In genomic region chr10:32639173-32639572, GRCm38 (mm10) we compare ENCODE assay signal across 29 mouse cellular contexts.
DNase-seq lines count a peak whose midpoint lies in the region; ATAC-seq lines count a peak whose summit lies in the region.
"Had no signal": no experiment of that assay in that cellular context is flagged by ENCODE, and none has a peak within 500 bp of the region (broad histone marks: within the 10 kb centered on the region; RNA-seq: fewer than 3 reads in every experiment).

No protein-coding gene starts in this region.

- DNase-seq in hindbrain, embryonic 11.5 days (ENCODE audit: low spot score) = peak; percentile 5
- no peak for DNase-seq in midbrain, embryonic 11.5 days (ENCODE audit: low spot score, missing footprints)
- DNase-seq in retina, embryonic 14.5 days (ENCODE audit: low spot score) = peak; percentile 21
- no peak for DNase-seq in retina, postnatal 1 day
- DNase-seq in Muller cell, postnatal 12 days (ENCODE audit: inconsistent ontology term) = no peak
- DNase-seq: adrenal gland, adult 8-10 months; adrenal gland, postnatal 25 days; B cell, adult 2 months; cerebellum, adult 18-20 months; cerebellum, adult 9-11 months; cerebellum, postnatal 25 days; gastrocnemius, postnatal 10 days; gastrocnemius, postnatal 36 days; heart, adult 2 months; heart, postnatal 14 days; heart, postnatal 4 days had no signal

- no peak overlapping the region for H3K9ac ChIP-seq in hindbrain, embryonic 11.5 days (ENCODE audit: low read depth, low read length)
- H3K9ac ChIP-seq in hindbrain, embryonic 16.5 days (ENCODE audit: low read depth, low read length) = no peak overlapping the region
- H3K9ac ChIP-seq in midbrain, embryonic 11.5 days (ENCODE audit: low read length) = no peak overlapping the region
- H3K9ac ChIP-seq in midbrain, embryonic 16.5 days (ENCODE audit: low read depth, low read length) = no peak overlapping the region
- no peak overlapping the region for H3K9ac ChIP-seq in midbrain, embryonic 15.5 days
- H3K9ac ChIP-seq: embryonic facial prominence, embryonic 12.5 days; embryonic facial prominence, embryonic 15.5 days; forebrain, embryonic 12.5 days; heart, embryonic 13.5 days; hindbrain, embryonic 12.5 days; hindbrain, embryonic 15.5 days had no signal

- H3K4me2 ChIP-seq in hindbrain, embryonic 11.5 days (replicated peaks; ENCODE audit: low read depth, low read length) = no peak overlapping the region
- H3K4me2 ChIP-seq in hindbrain, embryonic 16.5 days (ENCODE audit: low read length) = no peak overlapping the region
- no peak overlapping the region for H3K4me2 ChIP-seq in midbrain, embryonic 11.5 days
- no peak overlapping the region for H3K4me2 ChIP-seq in midbrain, embryonic 16.5 days (ENCODE audit: low read length)
- no peak overlapping the region for H3K4me2 ChIP-seq in midbrain, embryonic 15.5 days
- H3K4me2 ChIP-seq: embryonic facial prominence, embryonic 12.5 days; embryonic facial prominence, embryonic 15.5 days; forebrain, embryonic 12.5 days; heart, embryonic 13.5 days; hindbrain, embryonic 12.5 days; hindbrain, embryonic 15.5 days had no signal

- H3K27me3 ChIP-seq in hindbrain, embryonic 11.5 days (ENCODE audit: control insufficient read depth, insufficient read depth, low read length) = no peaks in the 10 kb centered on the region
- no peaks in the 10 kb centered on the region for H3K27me3 ChIP-seq in hindbrain, embryonic 16.5 days (replicated peaks; ENCODE audit: control insufficient read depth, insufficient read depth, low read length)
- no peaks in the 10 kb centered on the region for H3K27me3 ChIP-seq in midbrain, embryonic 11.5 days (ENCODE audit: control insufficient read depth, insufficient read depth, low read length)
- no peaks in the 10 kb centered on the region for H3K27me3 ChIP-seq in midbrain, embryonic 16.5 days (ENCODE audit: control insufficient read depth, insufficient read depth, low read depth, low read length)
- no peaks in the 10 kb centered on the region for H3K27me3 ChIP-seq in midbrain, embryonic 15.5 days (replicated peaks)
- H3K27me3 ChIP-seq: CH12.LX; embryonic facial prominence, embryonic 12.5 days; embryonic facial prominence, embryonic 15.5 days; forebrain, embryonic 12.5 days; heart, embryonic 13.5 days; hindbrain, embryonic 12.5 days; hindbrain, embryonic 15.5 days had no signal

- no peaks in the 10 kb centered on the region for H3K36me3 ChIP-seq in hindbrain, embryonic 11.5 days (ENCODE audit: control insufficient read depth, insufficient read depth, low read length)
- H3K36me3 ChIP-seq in hindbrain, embryonic 16.5 days (ENCODE audit: control insufficient read depth, insufficient read depth, low read length) = no peaks in the 10 kb centered on the region
- H3K36me3 ChIP-seq in midbrain, embryonic 11.5 days (ENCODE audit: control insufficient read depth, insufficient read depth, low read length) = no peaks in the 10 kb centered on the region
- H3K36me3 ChIP-seq in midbrain, embryonic 16.5 days (ENCODE audit: control insufficient read depth, insufficient read depth, low read length) = no peaks in the 10 kb centered on the region
- H3K36me3 ChIP-seq in midbrain, embryonic 15.5 days (replicated peaks) = no peaks in the 10 kb centered on the region
- H3K36me3 ChIP-seq: embryonic facial prominence, embryonic 12.5 days; embryonic facial prominence, embryonic 15.5 days; forebrain, embryonic 12.5 days; heart, embryonic 10.5 days; heart, embryonic 13.5 days; hindbrain, embryonic 12.5 days; hindbrain, embryonic 15.5 days had no signal

- ATAC-seq in hindbrain, embryonic 11.5 days (ENCODE audit: low FRiP score) = peak; percentile 60; the same call in 1 of the 2 replicates
- ATAC-seq in hindbrain, embryonic 16.5 days = no peak
- peak; percentile 42; the same call in 1 of the 2 replicates for ATAC-seq in midbrain, embryonic 11.5 days (ENCODE audit: low FRiP score)
- no peak; the same call in 1 of the 2 replicates for ATAC-seq in midbrain, embryonic 16.5 days
- 0 out of 2 replicates have a peak, but pooled peaks have one; percentile 66 for ATAC-seq in midbrain, embryonic 15.5 days (replicated peaks)
- ATAC-seq: activated CD4-positive, CD25-positive, alpha-beta regulatory T cell, adult 4 months; forebrain, embryonic 16.5 days had no signal

- no peaks in the 10 kb centered on the region for H3K9me3 ChIP-seq in hindbrain, embryonic 11.5 days (ENCODE audit: control insufficient read depth, low read length)
- no peaks in the 10 kb centered on the region for H3K9me3 ChIP-seq in hindbrain, embryonic 16.5 days (ENCODE audit: control insufficient read depth, low read length)
- H3K9me3 ChIP-seq in midbrain, embryonic 11.5 days (ENCODE audit: control insufficient read depth, low read length) = no peaks in the 10 kb centered on the region
- no peaks in the 10 kb centered on the region for H3K9me3 ChIP-seq in midbrain, embryonic 16.5 days (replicated peaks; ENCODE audit: control insufficient read depth, low read length, poor library complexity, severe bottlenecking)
- no peaks in the 10 kb centered on the region for H3K9me3 ChIP-seq in midbrain, embryonic 15.5 days
- H3K9me3 ChIP-seq: embryonic facial prominence, embryonic 12.5 days; embryonic facial prominence, embryonic 15.5 days; forebrain, embryonic 12.5 days; heart, embryonic 10.5 days; heart, embryonic 13.5 days; hindbrain, embryonic 12.5 days; hindbrain, embryonic 15.5 days had no signal

- H3K27ac ChIP-seq in hindbrain, embryonic 11.5 days (ENCODE audit: low read depth, low read length) = no peak overlapping the region
- H3K27ac ChIP-seq in hindbrain, embryonic 16.5 days (ENCODE audit: low read depth, low read length) = no peak overlapping the region
- no peak overlapping the region for H3K27ac ChIP-seq in midbrain, embryonic 11.5 days (ENCODE audit: low read depth, low read length)
- no peak overlapping the region for H3K27ac ChIP-seq in midbrain, embryonic 16.5 days (ENCODE audit: low read length)
- H3K27ac ChIP-seq in midbrain, embryonic 15.5 days = no peak overlapping the region
- H3K27ac ChIP-seq: embryonic facial prominence, embryonic 12.5 days; embryonic facial prominence, embryonic 15.5 days; forebrain, embryonic 12.5 days; heart, adult 2 months; heart, embryonic 10.5 days; heart, embryonic 13.5 days; hindbrain, embryonic 12.5 days; hindbrain, embryonic 15.5 days had no signal

- no peak overlapping the region for H3K4me3 ChIP-seq in hindbrain, embryonic 11.5 days (ENCODE audit: low read depth, low read length)
- no peak overlapping the region for H3K4me3 ChIP-seq in hindbrain, embryonic 16.5 days (ENCODE audit: low read length)
- H3K4me3 ChIP-seq in midbrain, embryonic 11.5 days (ENCODE audit: low read depth, low read length) = no peak overlapping the region
- H3K4me3 ChIP-seq in midbrain, embryonic 16.5 days (ENCODE audit: low read depth, low read length) = no peak overlapping the region
- no peak overlapping the region for H3K4me3 ChIP-seq in midbrain, embryonic 15.5 days
- H3K4me3 ChIP-seq: embryonic facial prominence, embryonic 12.5 days; embryonic facial prominence, embryonic 15.5 days; forebrain, embryonic 12.5 days; heart, adult 2 months; heart, embryonic 10.5 days; heart, embryonic 13.5 days; hindbrain, embryonic 12.5 days; hindbrain, embryonic 15.5 days had no signal

- H3K4me1 ChIP-seq in hindbrain, embryonic 11.5 days (replicated peaks; ENCODE audit: control insufficient read depth, insufficient read depth, low read length) = no peaks in the 10 kb centered on the region
- H3K4me1 ChIP-seq in hindbrain, embryonic 16.5 days (ENCODE audit: control insufficient read depth, insufficient read depth, low read depth, low read length) = no peaks in the 10 kb centered on the region
- H3K4me1 ChIP-seq in midbrain, embryonic 11.5 days (ENCODE audit: control insufficient read depth, insufficient read depth, low read length) = no peaks in the 10 kb centered on the region
- peaks cover 2% of the 10 kb centered on the region; the same call in 1 of the 2 replicates for H3K4me1 ChIP-seq in midbrain, embryonic 16.5 days (ENCODE audit: control insufficient read depth, insufficient read depth, low read length)
- H3K4me1 ChIP-seq in midbrain, embryonic 15.5 days = no peaks in the 10 kb centered on the region
- H3K4me1 ChIP-seq: embryonic facial prominence, embryonic 12.5 days; embryonic facial prominence, embryonic 15.5 days; forebrain, embryonic 12.5 days; heart, embryonic 10.5 days; heart, embryonic 13.5 days; hindbrain, embryonic 12.5 days; hindbrain, embryonic 15.5 days had no signal

Comparison
In these comparisons a context has a peak if more than half of its experiments do, and no peak if none do; other contexts are left out.
1. ATAC-seq: peak in hindbrain, embryonic 11.5 days (single experiment), midbrain, embryonic 11.5 days (single experiment) and midbrain, embryonic 15.5 days (single experiment); none in hindbrain, embryonic 16.5 days (single experiment) and midbrain, embryonic 16.5 days (single experiment).
2. DNase-seq: peak in hindbrain, embryonic 11.5 days (single experiment) and retina, embryonic 14.5 days (single experiment); none in midbrain, embryonic 11.5 days (single experiment), retina, postnatal 1 day (single experiment) and Muller cell, postnatal 12 days (single experiment).